Mouse (Mus musculus) skeletal muscle tissue, adult 2 months (tissue): ENCODE results near the gene Dnajb6.
A peak's percentile ranks its signal among the peaks of the same experiment; 100 is the strongest.
"Not testable (repeated sequence)": the region's sequence is repeated elsewhere in the genome, so short reads cannot be mapped to it uniquely, and the experiment has no call there.

Experiments
- DNase-seq: peaks from one replicate; pipeline ENCODE4 v3.0.0-alpha.2; 2012; ENCODE audit warnings: low read depth, low spot score

Gene Dnajb6

GRCm38 (mm10) chr5:29735557-29736061, at the start of gene Dnajb6, which contains the start of gene Gm5129:
Dnajb6 (plus strand) TSS chr5:29735688.
Gm5129 (minus strand) TSS chr5:29735936.
- peak; percentile 88 for DNase-seq

GRCm38 (mm10) chr5:29687671-29688070, 47.8 kb upstream of the Dnajb6 start:
- peak; percentile 7 for DNase-seq

- DNase-seq, result no peak
Measured at GRCm38 (mm10) chr5:29688352-29688751, 47.1 kb upstream of the Dnajb6 start.

GRCm38 (mm10) chr5:29698493-29698892, 37.0 kb upstream of the Dnajb6 start:
- no peak for DNase-seq

GRCm38 (mm10) chr5:29699520-29700202, 35.8 kb upstream of the Dnajb6 start:
- no peak for DNase-seq

- DNase-seq, result no peak
Measured at GRCm38 (mm10) chr5:29707241-29707640, 28.2 kb upstream of the Dnajb6 start.

GRCm38 (mm10) chr5:29708258-29708657, 27.2 kb upstream of the Dnajb6 start:
- peak; percentile 5 for DNase-seq

- DNase-seq, result no peak
Measured at GRCm38 (mm10) chr5:29711631-29712030, 23.9 kb upstream of the Dnajb6 start.

GRCm38 (mm10) chr5:29712906-29713305, 22.6 kb upstream of the Dnajb6 start:
- DNase-seq, result no peak

- DNase-seq, result no peak
Measured at GRCm38 (mm10) chr5:29721159-29721558, 14.3 kb upstream of the Dnajb6 start.

- DNase-seq, result no peak
Measured at GRCm38 (mm10) chr5:29725369-29725768, 10.1 kb upstream of the Dnajb6 start.

- DNase-seq, result not testable (repeated sequence)
Measured at GRCm38 (mm10) chr5:29726070-29726469, 9.4 kb upstream of the Dnajb6 start.

GRCm38 (mm10) chr5:29734831-29735510, 517 bp upstream of the Dnajb6 start:
- DNase-seq, result no peak

GRCm38 (mm10) chr5:29736073-29736900, 799 bp downstream of the Dnajb6 start:
- peak; percentile 57 for DNase-seq

GRCm38 (mm10) chr5:29736942-29737341, 1.5 kb downstream of the Dnajb6 start:
- no peak for DNase-seq

- DNase-seq, result no peak
Measured at GRCm38 (mm10) chr5:29737471-29737870, 2.0 kb downstream of the Dnajb6 start.

GRCm38 (mm10) chr5:29738076-29738475, 2.6 kb downstream of the Dnajb6 start:
- no peak for DNase-seq

- DNase-seq, result no peak
Measured at GRCm38 (mm10) chr5:29740651-29741050, 5.2 kb downstream of the Dnajb6 start.

- no peak for DNase-seq
Measured at GRCm38 (mm10) chr5:29741093-29741492, 5.6 kb downstream of the Dnajb6 start.

GRCm38 (mm10) chr5:29747661-29748060, 12.2 kb downstream of the Dnajb6 start:
- DNase-seq, result no peak

GRCm38 (mm10) chr5:29751306-29751705, 15.8 kb downstream of the Dnajb6 start:
- no peak for DNase-seq

- DNase-seq, result no peak
Measured at GRCm38 (mm10) chr5:29752894-29753293, 17.4 kb downstream of the Dnajb6 start.
